Mouse (Mus musculus): ENCODE data around the gene Cacna2d3.

DNA sequence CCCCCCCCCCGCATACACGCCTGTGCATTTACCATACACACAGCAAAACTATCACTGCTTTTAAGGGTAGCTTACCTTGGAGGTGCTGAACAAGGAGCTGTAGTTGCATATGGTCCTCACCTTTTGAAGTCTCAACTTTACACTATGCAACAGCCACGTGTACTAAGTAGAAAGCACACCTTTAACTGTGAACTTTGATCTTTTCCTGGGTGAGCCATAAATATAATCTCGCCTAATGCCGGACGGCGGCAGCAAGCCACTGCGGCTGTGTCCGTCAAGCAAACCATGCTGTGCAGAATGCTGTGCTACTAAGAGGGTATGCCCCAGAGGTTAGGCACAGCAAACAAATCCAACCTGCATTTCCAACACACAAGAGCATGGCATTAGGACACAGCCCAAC, 132.0 kb downstream of the Cacna2d3 start:
- TF ChIP-seq CTCF (conservative IDR thresholded peaks at IDR 0.05; ENCODE audit: insufficient read depth, insufficient read length, low read depth, low read length) (no peak), POLR2A (IDR thresholded peaks at IDR 0.05; ENCODE audit: low read depth, low read length) (no peak)

All from kidney, adult 2 months (tissue).